Mouse (Mus musculus): Measurements from ENCODE around the gene Snrnp25.

Gene Snrnp25

GRCm38 (mm10) chr11:32205058-32205873 is at the start of gene Snrnp25:
Gene Snrnp25, plus strand, starts transcription at chr11:32205415.
- no peak for DNase-seq (ENCODE audit: extremely low read depth, low read depth, low spot score)

GRCm38 (mm10) chr11:32156854-32157630 is 48.2 kb upstream of the Snrnp25 start:
- no peak for DNase-seq (ENCODE audit: extremely low read depth, low read depth, low spot score)

DNA sequence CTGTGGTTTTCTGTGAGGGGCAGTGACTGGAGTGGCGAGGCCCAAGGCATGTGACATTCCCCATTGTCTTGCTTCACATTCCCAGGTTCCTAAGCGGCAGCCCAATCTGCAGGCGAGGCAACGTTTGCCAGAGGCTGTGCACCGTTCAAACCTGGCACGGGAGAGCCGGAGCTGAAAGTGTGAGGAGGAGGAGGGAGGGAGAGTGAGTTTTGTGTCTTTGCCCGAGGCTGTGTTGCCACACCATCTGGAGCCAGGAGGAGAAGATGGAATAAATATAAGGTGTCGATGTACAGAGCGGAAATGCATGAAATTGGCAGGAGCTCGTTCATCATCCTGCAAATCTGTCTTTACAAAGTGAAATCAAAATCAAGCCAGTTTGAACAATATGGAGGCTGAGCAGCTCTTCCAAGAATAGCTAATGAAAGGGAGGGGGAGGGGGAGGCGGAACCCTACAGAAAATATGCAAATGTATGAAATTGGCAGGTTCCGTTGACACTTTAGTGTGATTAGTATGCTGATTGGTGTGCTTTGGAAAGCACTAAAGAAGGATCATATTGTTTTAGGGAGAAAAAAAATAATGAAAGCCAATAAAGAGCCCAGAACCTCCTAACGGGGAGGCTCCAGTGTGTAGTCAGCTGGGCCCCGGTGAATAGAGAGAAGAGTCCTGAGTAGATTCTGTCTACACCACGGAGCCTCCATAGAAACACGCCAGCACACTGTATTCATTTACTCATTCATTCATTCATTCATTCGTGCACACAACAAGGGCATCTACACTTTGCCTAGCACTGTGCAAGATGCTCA is 47.2 kb upstream of the Snrnp25 start:
- no peak for DNase-seq (ENCODE audit: extremely low read depth, low read depth, low spot score)

DNA sequence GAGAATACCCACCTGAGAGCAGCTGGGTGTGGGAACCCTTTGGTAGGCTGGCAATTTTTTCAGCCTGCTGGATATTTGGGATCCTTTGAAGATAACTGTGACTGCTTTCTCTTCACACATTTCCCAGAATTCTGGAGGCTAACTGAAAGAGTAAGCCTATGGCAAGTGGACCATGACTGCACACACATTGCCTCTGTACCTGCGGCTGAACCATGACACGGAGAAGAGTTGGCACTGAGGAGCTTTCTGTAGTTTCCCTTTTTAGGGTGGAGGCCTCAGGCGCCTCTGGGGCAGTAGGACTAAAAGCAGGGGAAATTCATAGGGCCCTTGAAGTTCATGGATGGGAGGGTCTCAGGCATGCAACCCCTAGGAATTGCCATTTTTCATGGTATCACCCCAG is 46.0 kb upstream of the Snrnp25 start:
- DNase-seq (ENCODE audit: extremely low read depth, low read depth, low spot score): no peak

DNA sequence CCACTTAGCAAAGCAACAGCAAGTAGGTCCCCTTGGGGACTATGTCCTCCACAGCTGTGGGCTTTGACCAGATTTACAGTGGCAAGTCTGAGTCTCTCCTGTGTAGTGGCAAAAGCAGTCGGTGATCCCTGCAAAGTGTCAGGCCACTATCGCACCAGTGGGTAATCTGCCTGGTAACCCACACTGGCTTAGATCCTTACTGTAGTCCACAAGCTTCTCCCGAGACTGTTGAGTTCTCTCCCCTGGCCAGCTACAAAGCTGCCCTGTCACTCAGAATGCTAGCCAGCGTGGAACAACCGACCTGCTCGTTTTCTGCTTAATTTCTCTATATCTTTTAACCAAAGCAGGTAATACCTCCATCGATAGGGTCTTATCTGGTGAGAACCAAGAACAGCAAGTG is 44.9 kb upstream of the Snrnp25 start:
- DNase-seq (ENCODE audit: extremely low read depth, low read depth, low spot score): no peak

DNA sequence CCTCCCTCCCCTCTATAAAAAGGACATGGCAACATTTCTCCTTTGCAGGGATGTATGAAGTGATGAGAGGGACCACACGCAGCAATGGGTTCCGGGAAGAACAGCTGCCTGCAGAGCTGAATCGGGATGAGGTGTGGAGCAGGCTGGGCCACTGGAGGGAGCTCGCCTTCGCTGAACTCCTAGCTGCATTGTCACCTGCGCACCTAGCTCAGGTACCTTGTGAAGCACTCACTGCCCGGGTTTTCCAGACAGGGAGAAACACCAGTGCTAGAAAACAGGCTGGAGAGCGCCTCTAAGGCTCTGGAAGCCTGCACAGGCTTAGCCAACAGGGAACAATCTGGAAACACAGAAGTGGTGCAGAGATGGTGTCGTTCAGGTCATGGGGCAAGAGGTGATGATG is 43.7 kb upstream of the Snrnp25 start:
- DNase-seq (ENCODE audit: extremely low read depth, low read depth, low spot score): no peak

DNA sequence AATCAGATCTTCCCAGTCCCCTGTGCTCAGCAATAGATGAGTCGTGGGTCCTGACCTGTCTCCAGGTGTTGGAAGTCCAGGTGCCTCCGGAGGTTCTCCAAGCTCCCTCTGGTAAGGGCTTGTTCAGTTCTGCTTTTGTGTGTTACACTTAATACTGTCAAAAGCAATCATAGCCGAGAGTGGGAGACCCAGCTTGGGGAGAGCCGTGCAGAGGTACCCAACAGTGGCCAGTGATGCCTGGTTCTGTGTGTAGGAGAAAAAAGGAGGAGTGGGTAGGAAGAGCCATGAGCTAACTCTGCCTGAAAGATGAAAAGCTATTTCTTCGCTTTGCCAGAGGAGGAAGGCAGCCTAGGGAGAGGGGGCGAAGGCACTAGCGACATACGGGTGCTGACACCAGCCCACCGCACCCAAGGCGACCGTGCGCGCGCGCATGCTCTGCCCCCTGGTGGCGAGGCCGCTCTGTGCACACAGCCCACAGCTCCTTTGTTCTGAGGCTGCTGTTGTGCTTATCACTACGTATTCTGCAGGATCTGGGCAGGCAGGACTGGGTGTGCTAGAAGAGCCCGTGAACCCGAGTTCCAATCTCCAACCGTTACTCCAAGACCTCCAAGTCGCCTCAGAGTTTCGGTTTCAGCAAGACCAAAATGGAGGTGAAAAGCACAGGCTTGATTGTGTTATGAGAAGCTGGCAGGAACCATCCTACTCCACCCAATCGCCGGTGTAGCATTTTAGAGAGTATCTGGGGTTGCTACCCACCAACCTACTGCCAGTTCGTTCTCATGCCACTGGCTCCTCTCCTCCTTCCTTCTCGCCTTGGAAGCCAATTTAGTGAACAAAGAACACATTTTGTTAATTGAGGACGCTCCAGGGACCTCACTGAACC is 43.1 kb upstream of the Snrnp25 start:
- no peak for DNase-seq (ENCODE audit: extremely low read depth, low read depth, low spot score)

DNA sequence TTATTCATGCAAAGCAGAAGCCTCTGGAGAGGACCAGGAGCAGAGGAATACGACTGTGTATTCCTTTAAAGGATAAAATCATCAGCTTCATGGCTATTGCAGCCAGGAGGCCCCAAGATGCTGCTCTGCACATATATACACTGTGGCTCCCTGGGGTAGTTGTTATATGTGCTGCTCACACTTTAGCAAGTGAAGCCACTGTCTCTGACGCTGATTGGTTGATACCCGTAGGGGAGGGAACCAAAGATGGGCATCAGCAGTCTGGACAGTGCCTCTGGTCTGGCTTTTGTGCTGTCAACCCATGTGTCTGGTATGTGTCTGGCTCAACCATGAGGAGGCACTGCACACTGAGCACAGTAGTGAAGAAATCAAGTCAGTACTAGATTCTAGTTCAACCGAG is 38.5 kb upstream of the Snrnp25 start:
- no peak for DNase-seq (ENCODE audit: extremely low read depth, low read depth, low spot score)

GRCm38 (mm10) chr11:32178506-32178905 is 26.7 kb upstream of the Snrnp25 start:
- DNase-seq (ENCODE audit: extremely low read depth, low read depth, low spot score): no peak

DNA sequence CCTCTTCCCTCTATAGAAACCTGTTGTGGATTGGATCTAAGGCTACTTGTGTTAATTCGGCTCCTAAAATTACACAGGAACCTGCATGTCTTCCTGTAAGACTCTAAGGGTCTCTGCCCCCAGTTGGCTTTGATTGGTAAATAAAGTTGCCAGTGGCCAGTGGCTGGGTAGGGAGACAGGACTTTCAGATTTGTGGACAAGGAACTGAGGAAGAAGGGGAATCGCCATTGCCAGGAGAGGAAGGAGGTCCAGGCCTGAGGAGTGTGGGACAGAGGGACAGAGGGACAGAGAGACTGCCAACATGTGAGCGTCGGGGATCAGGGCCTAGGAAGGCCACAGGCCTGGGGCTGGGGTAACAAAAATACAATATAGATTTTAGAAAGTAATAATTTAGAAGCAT is 24.0 kb upstream of the Snrnp25 start:
- no peak for DNase-seq (ENCODE audit: extremely low read depth, low read depth, low spot score)

- no peak for DNase-seq (ENCODE audit: extremely low read depth, low read depth, low spot score)
These were observed 23.0 kb upstream of the Snrnp25 start for GRCm38 (mm10) chr11:32181973-32182868.

- DNase-seq (ENCODE audit: extremely low read depth, low read depth, low spot score): no peak
These were observed 20.7 kb upstream of the Snrnp25 start for GRCm38 (mm10) chr11:32184469-32184868.

- no peak for DNase-seq (ENCODE audit: extremely low read depth, low read depth, low spot score)
These were observed 19.2 kb upstream of the Snrnp25 start for GRCm38 (mm10) chr11:32186031-32186430.

GRCm38 (mm10) chr11:32187256-32187655 is 18.0 kb upstream of the Snrnp25 start:
- DNase-seq (ENCODE audit: extremely low read depth, low read depth, low spot score): no peak

DNA sequence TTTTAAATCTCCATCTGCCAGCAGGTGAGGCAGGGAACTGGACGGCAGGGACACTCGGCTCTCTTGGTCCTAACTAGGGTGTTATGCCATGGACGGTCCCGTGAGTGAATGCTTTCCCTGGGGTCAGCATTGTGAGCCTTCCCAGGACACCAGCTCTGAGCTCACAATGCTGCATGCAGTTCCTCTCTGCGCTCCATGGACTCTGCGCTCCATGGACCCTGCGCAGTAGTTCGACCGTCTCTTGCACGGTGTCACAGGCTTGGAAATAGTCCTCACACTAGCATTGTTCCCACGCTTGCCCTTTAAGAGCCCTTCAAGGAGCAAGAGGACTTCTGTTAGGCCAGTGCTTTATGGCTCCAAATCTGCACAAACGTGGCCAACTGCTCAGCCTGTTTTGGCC is 16.3 kb upstream of the Snrnp25 start:
- DNase-seq (ENCODE audit: extremely low read depth, low read depth, low spot score): no peak

- DNase-seq (ENCODE audit: extremely low read depth, low read depth, low spot score): no peak
These were observed 15.8 kb upstream of the Snrnp25 start for GRCm38 (mm10) chr11:32189434-32189833.

DNA sequence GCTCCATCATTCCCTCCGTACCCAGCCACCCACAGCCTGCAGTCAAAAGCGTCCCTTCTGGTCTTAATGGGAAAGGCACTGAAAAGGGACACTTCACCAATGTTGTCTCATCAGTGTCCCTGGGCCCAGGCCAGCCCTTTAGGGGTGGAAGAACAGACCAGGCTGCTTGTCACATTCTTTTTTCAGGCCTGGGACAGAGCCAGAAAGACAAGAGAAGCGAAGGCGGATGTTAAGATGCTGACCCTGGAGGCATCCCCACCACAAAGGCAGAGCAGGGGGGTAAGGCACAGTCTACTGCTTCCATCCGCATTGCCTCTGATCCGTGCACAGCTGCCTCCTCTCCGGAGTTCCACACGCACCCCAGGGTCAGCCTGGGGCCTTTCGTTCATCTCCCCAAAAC is 15.1 kb upstream of the Snrnp25 start:
- DNase-seq (ENCODE audit: extremely low read depth, low read depth, low spot score): no peak

GRCm38 (mm10) chr11:32190603-32191110 is 14.6 kb upstream of the Snrnp25 start:
- no peak for DNase-seq (ENCODE audit: extremely low read depth, low read depth, low spot score)

GRCm38 (mm10) chr11:32193156-32193555 is 12.1 kb upstream of the Snrnp25 start:
- DNase-seq (ENCODE audit: extremely low read depth, low read depth, low spot score): no peak
